Mouse (Mus musculus) lung, adult 18-20 months (tissue): ENCODE results near the gene Nrcam.

Source experiments
- DNase-seq, 2 experiments: peaks; one replicate each; pipeline ENCODE4 v3.0.0; 2022; ENCODE audit warnings: mixed read lengths in 2 of 2

Nrcam gene

GRCm38 (mm10) chr12:44438884-44439283 lies 110.2 kb downstream of the Nrcam start:
- no peak for DNase-seq

GRCm38 (mm10) chr12:44440230-44440629 lies 111.5 kb downstream of the Nrcam start:
- DNase-seq = no peak

DNA sequence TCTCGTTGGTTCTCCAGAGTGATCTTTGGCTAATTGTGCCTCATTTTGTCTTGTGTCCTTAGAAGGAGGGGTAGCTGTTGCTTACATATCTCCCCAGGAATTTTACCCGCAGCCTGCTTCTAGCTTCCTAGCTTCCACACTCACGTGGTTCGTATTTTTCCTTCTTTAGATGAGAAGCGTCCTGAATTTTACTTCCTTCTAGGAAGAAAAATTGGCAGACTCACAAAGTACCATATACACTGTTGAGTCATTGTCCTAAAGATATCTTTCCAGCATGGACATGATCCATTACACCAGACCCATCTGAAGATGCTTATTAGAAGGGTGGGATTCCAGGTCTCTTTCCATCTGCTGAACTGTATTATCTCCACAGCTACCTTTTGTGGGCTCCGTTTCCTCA lies 122.2 kb downstream of the Nrcam start:
- DNase-seq = no peak

DNA sequence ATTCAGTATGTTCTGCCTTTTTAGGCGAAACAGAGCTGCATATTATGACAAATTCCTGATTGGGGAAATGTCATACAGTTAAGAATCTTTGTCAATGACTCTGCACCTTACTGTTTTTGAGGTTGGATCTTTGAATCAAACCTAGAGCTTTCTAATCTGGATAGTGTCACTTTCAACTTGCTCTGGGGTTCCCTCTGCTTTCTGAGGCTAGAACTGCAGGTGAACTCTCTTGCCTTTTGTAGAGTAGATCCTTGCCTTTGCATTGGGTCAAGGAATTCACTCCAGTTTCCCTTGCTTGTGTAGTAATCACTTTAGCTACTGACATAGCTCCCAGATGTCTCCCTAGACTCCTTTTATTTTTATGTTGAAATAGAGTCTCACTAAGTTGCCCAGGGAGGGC lies 123.1 kb downstream of the Nrcam start:
- DNase-seq = no peak

- no peak for DNase-seq
Measured at GRCm38 (mm10) chr12:44453791-44454190, 125.1 kb downstream of the Nrcam start.

DNA sequence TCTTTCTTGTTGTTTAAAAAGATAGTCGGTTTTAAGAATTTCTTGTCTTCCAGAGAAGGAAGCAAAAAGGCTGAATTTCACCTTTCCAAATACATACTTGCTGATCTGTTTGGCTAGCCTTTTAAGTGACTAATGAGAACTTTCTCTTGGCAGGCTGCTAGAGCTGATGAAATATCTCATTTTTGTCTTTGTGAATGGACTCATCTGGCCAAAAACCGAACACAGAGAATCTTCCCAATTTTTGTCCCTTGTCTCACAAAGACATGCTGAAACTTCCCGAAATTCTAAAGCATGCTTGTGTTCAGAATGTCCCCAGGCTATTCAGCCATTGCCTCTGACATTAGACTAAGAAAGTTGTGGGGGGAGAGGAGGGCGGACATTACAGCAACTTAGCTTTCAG lies 129.3 kb downstream of the Nrcam start:
- DNase-seq = peak in 1 of 2 experiments; percentile 9

GRCm38 (mm10) chr12:44462436-44462835 lies 133.8 kb downstream of the Nrcam start:
- no peak for DNase-seq

GRCm38 (mm10) chr12:44462976-44463375 lies 134.3 kb downstream of the Nrcam start:
- no peak for DNase-seq

GRCm38 (mm10) chr12:44471073-44471472 lies 142.4 kb downstream of the Nrcam start:
- no peak for DNase-seq

GRCm38 (mm10) chr12:44475355-44475754 lies 146.7 kb downstream of the Nrcam start:
- DNase-seq = no peak

GRCm38 (mm10) chr12:44479260-44480030 lies 150.8 kb downstream of the Nrcam start:
- no peak for DNase-seq

- DNase-seq = no peak
Measured at GRCm38 (mm10) chr12:44480031-44480419, 151.3 kb downstream of the Nrcam start.

- no peak for DNase-seq
Measured at GRCm38 (mm10) chr12:44481415-44481814, 152.7 kb downstream of the Nrcam start.

GRCm38 (mm10) chr12:44492759-44493479 lies 164.2 kb downstream of the Nrcam start:
- peak; percentile 4 to 17 for DNase-seq

- no peak for DNase-seq
Measured at GRCm38 (mm10) chr12:44497762-44498161, 169.1 kb downstream of the Nrcam start.

DNA sequence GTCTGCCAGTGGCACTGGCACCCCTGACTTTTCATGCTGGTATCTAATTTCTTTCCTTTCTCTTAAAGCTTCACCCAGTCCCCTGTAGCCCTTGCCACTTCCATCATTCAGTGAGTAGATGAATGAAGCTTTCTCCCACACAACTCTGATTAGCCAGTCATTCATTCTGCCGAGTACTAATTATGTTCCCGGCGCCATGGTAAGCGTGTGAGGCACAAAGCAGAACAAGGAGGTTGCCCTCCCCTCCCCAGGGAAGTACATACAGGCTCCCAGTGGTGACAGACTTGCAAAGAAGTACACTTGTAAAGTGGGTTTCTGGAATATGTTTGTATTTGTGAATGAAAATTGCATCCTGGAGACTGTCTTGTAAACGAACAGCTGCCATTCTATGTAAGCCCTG lies 170.2 kb downstream of the Nrcam start:
- no peak for DNase-seq

DNA sequence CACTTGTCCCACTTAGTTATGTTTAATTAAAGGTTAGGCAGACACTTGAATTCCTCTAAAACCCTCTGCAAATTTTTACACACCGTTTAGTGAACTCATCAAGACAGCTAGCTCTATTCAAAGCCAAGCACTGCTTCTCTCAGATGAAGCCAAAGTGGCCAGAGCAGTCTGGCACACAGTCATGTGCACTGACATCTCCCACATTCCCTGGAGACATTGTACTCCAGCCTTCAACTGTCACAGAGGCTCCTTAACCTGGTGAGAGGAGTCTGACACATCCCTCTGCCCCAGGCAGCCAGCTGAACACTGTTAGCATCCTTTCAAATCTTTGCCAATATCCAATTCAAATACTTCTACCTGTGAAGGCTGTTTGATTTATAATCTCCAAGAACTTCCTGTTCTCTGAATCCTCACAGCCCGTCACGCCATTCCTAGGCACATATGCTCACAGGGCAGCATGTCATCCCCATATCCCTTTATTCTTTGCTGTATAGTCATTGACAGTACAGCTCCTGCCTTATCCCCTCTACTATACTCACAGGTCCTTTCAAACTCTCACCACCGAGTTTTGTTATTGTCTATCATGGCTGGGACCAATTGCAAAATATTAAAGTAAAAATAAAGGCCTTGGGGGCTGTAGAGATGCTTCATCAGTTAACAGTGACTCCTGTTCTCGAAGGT lies 173.3 kb downstream of the Nrcam start:
- DNase-seq = no peak

- DNase-seq = no peak
Measured at GRCm38 (mm10) chr12:44503737-44504136, 175.1 kb downstream of the Nrcam start.

GRCm38 (mm10) chr12:44508635-44509034 lies 179.9 kb downstream of the Nrcam start:
- no peak for DNase-seq

- DNase-seq = no peak
Measured at GRCm38 (mm10) chr12:44509406-44510104, 180.9 kb downstream of the Nrcam start.

DNA sequence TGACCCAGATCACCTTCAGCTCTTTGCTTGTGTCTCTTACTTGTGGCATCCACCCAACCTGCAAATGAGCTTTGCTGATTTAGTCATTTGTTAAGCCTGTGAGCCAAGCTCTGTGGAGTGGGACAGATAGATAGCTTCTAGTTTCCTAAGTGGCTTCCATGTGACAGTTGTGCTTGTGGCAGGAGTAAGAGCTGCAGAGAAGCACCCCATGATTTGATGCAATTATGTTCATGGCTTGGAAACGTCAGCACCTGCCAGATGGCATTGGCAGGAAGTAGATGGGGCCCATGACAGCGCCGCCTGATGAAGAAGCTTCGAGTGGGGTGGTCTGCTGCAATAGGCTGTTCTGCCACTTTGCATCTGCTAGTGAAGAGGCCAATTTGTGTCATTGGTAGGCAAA lies 186.4 kb downstream of the Nrcam start:
- DNase-seq = no peak

DNA sequence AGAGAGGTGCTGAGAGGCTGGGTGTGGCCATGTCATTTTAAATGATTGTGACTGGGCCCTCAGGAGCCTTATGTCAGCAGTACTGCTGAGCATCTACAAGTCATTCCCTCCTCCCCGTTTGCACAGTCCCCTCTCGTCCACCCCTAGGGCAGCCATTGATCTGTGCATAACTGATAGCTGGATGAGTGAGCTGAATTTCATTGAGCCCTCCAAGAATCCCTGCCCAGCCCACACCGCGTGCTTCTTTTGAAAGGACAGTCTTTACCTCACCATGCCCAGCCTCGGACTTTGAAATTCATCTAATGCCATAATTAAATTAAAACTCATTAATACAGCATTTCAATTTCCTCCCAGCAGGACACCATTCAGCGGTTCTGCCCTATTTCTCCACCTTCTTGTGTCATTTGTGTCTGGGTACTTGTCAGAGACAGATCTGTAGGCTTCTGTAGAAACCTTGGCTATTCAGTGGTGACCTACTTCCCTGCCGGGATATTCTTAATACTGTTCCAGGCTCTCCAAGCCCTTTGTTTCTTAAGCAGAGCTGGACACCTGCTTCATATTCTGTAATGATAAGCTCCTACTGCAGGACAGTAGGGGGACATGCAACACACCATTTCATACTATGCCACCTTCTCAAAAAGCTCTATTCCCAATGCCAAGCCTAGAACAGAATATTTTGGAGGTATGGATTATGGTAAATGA lies 190.9 kb downstream of the Nrcam start:
- DNase-seq = no peak
